Mouse (Mus musculus): ENCODE measurements around the gene Pigu. TPM values are rescaled to one million over a fixed set of nuclear protein-coding genes. Genes with fewer than 3 reads are reported as not detected.

Gene Pigu
- 54.0 and 63.8 TPM in 2 replicates for polyA plus RNA-seq (2015; fragmentation: Nextera tagmentation; extraction: Ambion mirVana)

DNA sequence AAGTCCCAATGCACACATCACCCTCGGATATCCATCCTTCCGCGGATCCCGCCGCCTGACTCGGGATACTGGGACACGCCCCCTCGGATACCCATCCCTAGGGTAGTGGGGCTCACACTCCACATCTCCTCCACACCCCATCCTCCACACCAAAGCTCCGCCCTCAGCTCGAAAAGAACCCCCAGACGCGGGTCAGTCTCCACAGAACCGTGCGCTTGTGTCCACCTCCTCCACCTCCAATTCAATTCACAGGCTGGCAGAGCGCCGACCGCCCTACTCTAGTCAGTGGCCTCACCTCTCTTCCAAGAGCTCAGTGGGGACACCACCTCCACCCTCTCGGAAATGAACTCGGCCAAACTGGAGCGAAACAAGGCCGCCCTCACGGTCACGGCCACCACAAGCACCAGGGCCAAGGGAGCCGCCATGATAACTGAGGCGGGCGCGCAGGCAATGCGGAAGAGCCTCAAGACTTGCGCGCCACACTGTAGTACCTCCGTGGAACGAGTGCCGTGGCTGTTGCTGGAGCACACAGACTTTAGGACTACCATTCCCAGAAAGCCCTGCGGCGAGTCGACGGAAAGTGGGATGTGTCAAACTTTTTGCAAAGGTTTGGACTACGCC lies at the start of gene Pigu:
TSS of gene Pigu (minus strand) at position 460 of the 621 bp plus-strand sequence.
- Histone ChIP-seq H3K36me3 (ENCODE audit: control insufficient read depth, insufficient read depth, low read length) (no peaks in the 10 kb centered on the region), H3K9me3 (replicated peaks; ENCODE audit: control insufficient read depth, low read length) (no peaks in the 10 kb centered on the region), H3K27me3 (ENCODE audit: control insufficient read depth, insufficient read depth, low read length) (no peaks in the 10 kb centered on the region), H3K4me3 (replicated peaks; ENCODE audit: low read length) (peak within 1 kb of the TSS; percentile 92), H3K9ac (ENCODE audit: low read length) (peak within 1 kb of the TSS; percentile 89), H3K4me1 (ENCODE audit: control insufficient read depth, insufficient read depth, low read length) (peaks cover 6% of the 10 kb centered on the region; the same call in 1 of the 2 replicates), H3K27ac (ENCODE audit: low read length) (peak within 1 kb of the TSS; percentile 88), H3K4me2 (ENCODE audit: low read depth, low read length) (peak within 1 kb of the TSS; percentile 87)
- ATAC-seq (ENCODE audit: insufficient read depth, low FRiP score) = peak; percentile 99
- under 1% methylated on average over 38 of the region's 38 CpGs for WGBS

DNA sequence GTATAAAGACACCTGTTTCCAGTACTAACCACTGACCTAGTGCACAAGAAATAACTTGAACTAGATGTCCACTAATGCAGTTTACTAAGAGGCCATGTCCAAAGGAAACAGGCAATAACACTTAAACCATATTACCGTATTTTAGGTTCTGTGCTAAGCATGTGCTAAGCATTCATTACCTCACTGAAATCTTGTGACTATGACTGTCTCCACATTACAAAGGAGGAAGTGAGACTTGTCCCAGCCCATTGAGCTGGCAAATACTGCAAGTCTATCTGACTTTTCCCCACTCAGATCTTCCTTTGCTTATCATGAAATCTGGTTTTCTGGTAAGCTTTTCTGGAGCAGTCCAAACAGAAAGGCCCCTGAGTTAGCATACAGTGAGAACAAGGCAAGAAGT lies 47.4 kb upstream of the Pigu start:
- Histone ChIP-seq H3K27ac (ENCODE audit: low read length) (no peak overlapping the region), H3K9me3 (replicated peaks; ENCODE audit: control insufficient read depth, low read length) (no peaks in the 10 kb centered on the region), H3K27me3 (ENCODE audit: control insufficient read depth, insufficient read depth, low read length) (no peaks in the 10 kb centered on the region), H3K36me3 (ENCODE audit: control insufficient read depth, insufficient read depth, low read length) (peaks cover 26% of the 10 kb centered on the region), H3K4me3 (replicated peaks; ENCODE audit: low read length) (no peak overlapping the region), H3K9ac (ENCODE audit: low read length) (no peak overlapping the region), H3K4me2 (ENCODE audit: low read depth, low read length) (no peak overlapping the region), H3K4me1 (ENCODE audit: control insufficient read depth, insufficient read depth, low read length) (no peaks in the 10 kb centered on the region)
- no peak for ATAC-seq (ENCODE audit: insufficient read depth, low FRiP score)
- 95% methylated on average over 1 of the region's 1 CpGs for WGBS

DNA sequence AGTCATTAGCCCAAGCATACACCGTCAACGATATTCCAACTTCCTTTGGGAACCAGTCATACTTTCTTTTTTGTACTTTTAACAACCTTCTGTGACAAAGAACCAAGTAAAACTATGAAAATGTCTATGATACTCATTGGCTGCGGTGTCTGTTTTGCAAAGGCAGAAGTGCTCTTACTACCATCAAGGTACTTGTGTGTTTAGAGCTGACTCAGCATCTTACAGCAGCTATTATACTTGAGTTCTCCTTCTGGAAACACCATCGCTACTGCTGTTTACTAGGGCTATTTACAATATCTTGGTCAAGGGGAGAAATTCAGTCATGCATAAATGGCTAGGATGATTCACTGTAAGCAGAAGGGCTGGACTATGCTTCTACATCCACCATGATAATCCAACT lies 44.7 kb upstream of the Pigu start:
- Histone ChIP-seq H3K9me3 (replicated peaks; ENCODE audit: control insufficient read depth, low read length) (no peaks in the 10 kb centered on the region), H3K27me3 (ENCODE audit: control insufficient read depth, insufficient read depth, low read length) (no peaks in the 10 kb centered on the region), H3K4me1 (ENCODE audit: control insufficient read depth, insufficient read depth, low read length) (no peaks in the 10 kb centered on the region), H3K4me2 (ENCODE audit: low read depth, low read length) (no peak overlapping the region), H3K27ac (ENCODE audit: low read length) (no peak overlapping the region), H3K4me3 (replicated peaks; ENCODE audit: low read length) (no peak overlapping the region), H3K36me3 (ENCODE audit: control insufficient read depth, insufficient read depth, low read length) (peaks cover 14% of the 10 kb centered on the region; the same call in 1 of the 2 replicates), H3K9ac (ENCODE audit: low read length) (no peak overlapping the region)
- no peak for ATAC-seq (ENCODE audit: insufficient read depth, low FRiP score)
- 95% methylated on average over 4 of the region's 4 CpGs for WGBS

DNA sequence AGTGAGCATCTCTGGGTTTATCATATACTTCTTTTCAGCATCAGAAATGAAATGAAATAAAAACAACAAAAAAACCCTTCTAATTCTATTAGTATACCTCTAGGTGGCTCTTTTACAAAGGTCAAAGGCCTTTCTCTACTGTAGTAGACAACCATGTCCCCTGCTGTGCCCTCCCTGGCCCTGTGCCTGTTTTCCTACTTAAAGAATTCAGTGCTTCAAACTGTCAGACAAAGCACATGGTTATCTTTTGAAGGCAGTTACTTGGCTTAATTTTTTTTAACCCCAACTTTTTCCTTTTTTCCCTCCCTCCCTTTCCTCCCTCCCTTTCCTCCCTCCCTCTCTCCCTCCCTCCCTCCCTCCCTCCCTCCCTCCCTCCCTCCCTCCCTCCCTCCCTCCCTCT lies 43.0 kb upstream of the Pigu start:
- no peak overlapping the region for H3K4me3 ChIP-seq (replicated peaks; ENCODE audit: low read length)
- ATAC-seq (ENCODE audit: insufficient read depth, low FRiP score) = no peak
- H3K27me3 ChIP-seq (ENCODE audit: control insufficient read depth, insufficient read depth, low read length) = no peaks in the 10 kb centered on the region
- no peak overlapping the region for H3K27ac ChIP-seq (ENCODE audit: low read length)
- H3K9ac ChIP-seq (ENCODE audit: low read length) = no peak overlapping the region
- 0 out of 2 replicates have a peak, but pooled peaks cover 12% of the 10 kb centered on the region for H3K36me3 ChIP-seq (ENCODE audit: control insufficient read depth, insufficient read depth, low read length)
- H3K4me1 ChIP-seq (ENCODE audit: control insufficient read depth, insufficient read depth, low read length) = no peaks in the 10 kb centered on the region
- no peaks in the 10 kb centered on the region for H3K9me3 ChIP-seq (replicated peaks; ENCODE audit: control insufficient read depth, low read length)
- H3K4me2 ChIP-seq (ENCODE audit: low read depth, low read length) = no peak overlapping the region

DNA sequence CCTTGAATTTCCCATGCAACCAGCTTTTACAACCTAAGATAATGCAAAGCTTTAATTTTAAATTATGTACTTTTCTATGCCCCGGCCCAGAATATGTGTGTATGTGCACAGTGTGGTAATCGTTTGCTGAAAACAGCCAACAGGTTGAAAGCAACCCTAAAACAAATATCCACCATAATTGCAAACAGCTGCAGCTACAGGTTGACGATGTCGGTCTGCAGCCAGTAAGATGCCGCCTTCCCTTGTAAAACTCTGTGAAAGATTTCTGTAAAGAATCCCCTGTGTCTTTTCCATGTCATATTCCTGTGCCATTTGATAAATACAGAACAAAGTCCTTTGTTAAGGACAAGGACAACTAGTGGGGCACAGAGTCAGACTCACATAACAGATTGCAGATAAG lies 37.4 kb upstream of the Pigu start:
- no peak overlapping the region for H3K4me2 ChIP-seq (ENCODE audit: low read depth, low read length)
- H3K4me3 ChIP-seq (replicated peaks; ENCODE audit: low read length) = no peak overlapping the region
- H3K9me3 ChIP-seq (replicated peaks; ENCODE audit: control insufficient read depth, low read length) = no peaks in the 10 kb centered on the region
- H3K4me1 ChIP-seq (ENCODE audit: control insufficient read depth, insufficient read depth, low read length) = no peaks in the 10 kb centered on the region
- H3K27ac ChIP-seq (ENCODE audit: low read length) = no peak overlapping the region
- ATAC-seq (ENCODE audit: insufficient read depth, low FRiP score) = no peak
- 73% methylated on average over 5 of the region's 5 CpGs for WGBS
- no peaks in the 10 kb centered on the region for H3K27me3 ChIP-seq (ENCODE audit: control insufficient read depth, insufficient read depth, low read length)
- H3K9ac ChIP-seq (ENCODE audit: low read length) = no peak overlapping the region
- peaks cover 5% of the 10 kb centered on the region; the same call in 1 of the 2 replicates for H3K36me3 ChIP-seq (ENCODE audit: control insufficient read depth, insufficient read depth, low read length)

DNA sequence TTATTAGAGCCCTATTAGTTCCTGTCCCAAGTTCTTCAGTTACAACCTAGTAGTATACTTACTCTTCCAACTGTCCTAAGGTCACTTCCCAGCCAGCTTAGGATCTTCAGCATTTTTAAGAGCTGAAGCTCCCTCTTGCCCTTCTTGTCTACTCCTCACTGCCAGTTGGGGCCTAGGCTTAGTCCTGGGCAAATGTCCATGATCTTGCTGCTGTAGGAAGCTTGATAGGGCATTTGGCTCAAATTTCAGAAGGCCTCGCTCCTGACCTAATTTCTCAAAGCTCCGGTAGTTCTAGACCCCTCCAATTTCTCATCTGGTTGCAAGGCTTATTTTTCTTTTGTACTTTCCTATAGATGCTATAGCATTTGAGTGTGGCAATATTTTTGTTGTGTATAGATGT lies 31.3 kb upstream of the Pigu start:
- H3K27ac ChIP-seq (ENCODE audit: low read length) = no peak overlapping the region
- H3K4me3 ChIP-seq (replicated peaks; ENCODE audit: low read length) = no peak overlapping the region
- H3K9me3 ChIP-seq (replicated peaks; ENCODE audit: control insufficient read depth, low read length) = no peaks in the 10 kb centered on the region
- H3K4me1 ChIP-seq (ENCODE audit: control insufficient read depth, insufficient read depth, low read length) = 0 out of 2 replicates have a peak, but pooled peaks cover 3% of the 10 kb centered on the region
- H3K4me2 ChIP-seq (ENCODE audit: low read depth, low read length) = no peak overlapping the region
- no peak overlapping the region for H3K9ac ChIP-seq (ENCODE audit: low read length)
- ATAC-seq (ENCODE audit: insufficient read depth, low FRiP score) = no peak
- H3K36me3 ChIP-seq (ENCODE audit: control insufficient read depth, insufficient read depth, low read length) = peaks cover 4% of the 10 kb centered on the region; the same call in 1 of the 2 replicates
- WGBS = 94% methylated on average over 2 of the region's 2 CpGs
- H3K27me3 ChIP-seq (ENCODE audit: control insufficient read depth, insufficient read depth, low read length) = no peaks in the 10 kb centered on the region

DNA sequence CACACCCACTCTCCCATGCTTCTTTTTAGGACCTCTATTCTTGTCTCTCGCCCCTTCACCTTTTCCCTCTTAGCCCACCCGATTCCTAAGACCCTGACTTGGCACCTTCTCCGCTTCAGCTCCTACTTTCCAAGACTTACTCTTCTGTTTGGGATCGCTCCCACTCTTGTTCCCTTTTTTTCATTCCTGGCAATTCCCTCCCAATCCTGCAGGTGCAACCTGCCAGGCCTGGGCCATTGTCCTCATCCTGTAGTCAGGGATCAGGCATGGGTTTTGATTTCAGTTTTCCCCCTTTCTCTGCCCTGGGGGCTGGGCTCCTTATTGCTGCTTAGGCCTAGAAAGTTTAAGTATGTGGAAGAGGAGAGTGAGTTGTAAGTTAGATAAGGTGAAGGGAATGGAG lies 29.8 kb upstream of the Pigu start:
- Histone ChIP-seq H3K27me3 (ENCODE audit: control insufficient read depth, insufficient read depth, low read length) (no peaks in the 10 kb centered on the region), H3K9ac (ENCODE audit: low read length) (no peak overlapping the region), H3K4me3 (replicated peaks; ENCODE audit: low read length) (no peak overlapping the region), H3K36me3 (ENCODE audit: control insufficient read depth, insufficient read depth, low read length) (peaks cover 4% of the 10 kb centered on the region; the same call in 1 of the 2 replicates), H3K4me1 (ENCODE audit: control insufficient read depth, insufficient read depth, low read length) (peaks cover 14% of the 10 kb centered on the region; the same call in 1 of the 2 replicates), H3K4me2 (ENCODE audit: low read depth, low read length) (no peak overlapping the region), H3K9me3 (replicated peaks; ENCODE audit: control insufficient read depth, low read length) (no peaks in the 10 kb centered on the region), H3K27ac (ENCODE audit: low read length) (no peak overlapping the region)
- WGBS = 68% methylated on average over 4 of the region's 4 CpGs
- ATAC-seq (ENCODE audit: insufficient read depth, low FRiP score) = no peak

DNA sequence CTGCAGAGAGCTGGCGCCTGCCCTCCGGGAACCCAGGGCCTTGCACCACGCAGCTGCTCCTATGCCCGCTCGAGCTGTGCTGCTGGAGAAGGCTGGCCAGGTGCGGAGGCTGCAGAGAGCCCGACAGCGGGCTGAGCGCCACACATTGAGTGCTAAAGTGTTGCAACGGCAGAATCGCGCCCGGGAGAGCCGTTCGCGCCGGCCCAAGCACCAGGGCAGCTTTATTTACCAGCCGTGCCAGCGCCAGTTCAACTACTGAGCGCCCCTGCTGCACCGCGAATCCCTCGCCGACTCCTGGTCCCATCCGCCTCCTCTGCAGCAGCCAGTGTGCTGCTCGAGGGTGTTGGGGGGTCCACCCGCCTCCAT lies 29.3 kb upstream of the Pigu start:
- WGBS = 22% methylated on average over 27 of the region's 27 CpGs

DNA sequence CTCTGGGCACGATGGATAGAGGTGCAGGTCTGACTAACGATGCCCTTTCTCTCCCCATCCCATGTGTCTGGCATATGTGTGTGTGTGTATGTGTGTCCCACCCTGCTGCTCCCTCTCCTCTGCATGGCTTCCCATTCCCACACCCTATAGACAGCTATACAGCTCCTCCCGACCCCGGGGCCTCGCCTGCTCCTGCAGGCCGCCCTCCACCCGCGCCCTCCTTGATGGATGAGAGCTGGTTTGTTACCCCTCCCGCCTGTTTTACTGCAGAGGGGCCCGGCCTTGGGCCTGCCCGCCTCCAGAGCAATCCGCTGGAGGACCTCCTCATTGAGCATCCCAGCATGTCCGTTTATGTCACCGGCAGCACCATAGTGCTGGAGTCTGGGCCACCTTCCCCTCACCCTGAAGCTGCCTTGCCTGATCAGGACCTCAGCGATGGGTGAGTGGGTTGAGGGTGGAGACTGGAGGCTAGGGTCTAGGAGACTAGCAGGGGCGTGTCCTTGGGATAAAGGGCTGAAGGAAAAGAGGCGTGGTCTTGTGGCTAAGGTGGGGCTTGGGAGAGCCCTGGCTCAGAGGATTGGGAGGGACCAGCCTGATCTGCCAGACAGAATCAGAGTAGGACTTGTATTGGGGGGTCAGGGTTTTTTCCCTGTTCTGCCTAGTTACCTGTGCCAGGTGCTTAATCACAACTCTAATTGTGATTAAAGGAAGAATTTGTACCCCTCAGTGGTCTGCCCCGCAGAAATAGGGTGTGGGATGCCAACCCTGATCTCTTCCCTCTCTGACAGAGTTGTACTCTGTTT lies 28.7 kb upstream of the Pigu start:
- H3K36me3 ChIP-seq (ENCODE audit: control insufficient read depth, insufficient read depth, low read length) = peaks cover 4% of the 10 kb centered on the region; the same call in 1 of the 2 replicates
- no peak overlapping the region for H3K4me2 ChIP-seq (ENCODE audit: low read depth, low read length)
- ATAC-seq (ENCODE audit: insufficient read depth, low FRiP score) = no peak
- H3K4me3 ChIP-seq (replicated peaks; ENCODE audit: low read length) = no peak overlapping the region
- H3K27me3 ChIP-seq (ENCODE audit: control insufficient read depth, insufficient read depth, low read length) = no peaks in the 10 kb centered on the region
- H3K9ac ChIP-seq (ENCODE audit: low read length) = no peak overlapping the region
- 53% methylated on average over 18 of the region's 18 CpGs for WGBS
- peaks cover 16% of the 10 kb centered on the region; the same call in 1 of the 2 replicates for H3K4me1 ChIP-seq (ENCODE audit: control insufficient read depth, insufficient read depth, low read length)
- no peak overlapping the region for H3K27ac ChIP-seq (ENCODE audit: low read length)
- H3K9me3 ChIP-seq (replicated peaks; ENCODE audit: control insufficient read depth, low read length) = no peaks in the 10 kb centered on the region

More for the DNA sequence above, 29.3 kb upstream of the Pigu start:
- Histone ChIP-seq H3K27ac (ENCODE audit: low read length) (no peak overlapping the region), H3K36me3 (ENCODE audit: control insufficient read depth, insufficient read depth, low read length) (peaks cover 4% of the 10 kb centered on the region; the same call in 1 of the 2 replicates), H3K4me3 (replicated peaks; ENCODE audit: low read length) (no peak overlapping the region), H3K4me1 (ENCODE audit: control insufficient read depth, insufficient read depth, low read length) (peaks cover 14% of the 10 kb centered on the region; the same call in 1 of the 2 replicates), H3K9me3 (replicated peaks; ENCODE audit: control insufficient read depth, low read length) (no peaks in the 10 kb centered on the region), H3K4me2 (ENCODE audit: low read depth, low read length) (no peak overlapping the region), H3K9ac (ENCODE audit: low read length) (no peak overlapping the region), H3K27me3 (ENCODE audit: control insufficient read depth, insufficient read depth, low read length) (no peaks in the 10 kb centered on the region)
- ATAC-seq (ENCODE audit: insufficient read depth, low FRiP score) = no peak

All from stomach, embryonic 16.5 days (tissue).